Mouse (Mus musculus) forebrain, embryonic 15.5 days (tissue): ENCODE data around the gene Tada2a. TPM values are rescaled to one million over a fixed set of nuclear protein-coding genes. Genes with fewer than 3 reads are reported as not detected.
A peak's percentile ranks its signal among the peaks of the same experiment; 100 is the strongest.

Experiments used
- ATAC-seq: fragments of 200-750 bp; cut with Nextera tagmentation; replicated peaks from 2 replicates; pipeline ENCODE4 v1.8.0; 2017; ENCODE audit warnings: mild to moderate bottlenecking, moderate TSS enrichment, moderate library complexity
- H3K27ac ChIP-seq: fragments of 300-500 bp; sonication (generic); replicated peaks from 2 replicates; pipeline ENCODE4 v1.5.1; 2015; ENCODE audit warnings: mild to moderate bottlenecking, inconsistent platforms
- H3K27me3 ChIP-seq: fragments of 300-500 bp; sonication (generic); 2 replicates; pipeline ENCODE4 v1.6.1; 2015; ENCODE audit warnings: inconsistent platforms
- H3K36me3 ChIP-seq: fragments of 300-500 bp; sonication (generic); 2 replicates; pipeline ENCODE4 v1.6.1; 2015; ENCODE audit warnings: mild to moderate bottlenecking, inconsistent platforms
- H3K4me1 ChIP-seq: fragments of 300-500 bp; sonication (generic); 2 replicates; pipeline ENCODE4 v1.6.1; 2015; ENCODE audit warnings: inconsistent platforms
- H3K4me2 ChIP-seq: fragments of 300-500 bp; sonication (generic); replicated peaks from 2 replicates; pipeline ENCODE4 v1.6.1; 2015; ENCODE audit warnings: mild to moderate bottlenecking, inconsistent platforms
- H3K4me3 ChIP-seq: fragments of 300-500 bp; sonication (generic); 2 replicates; pipeline ENCODE4 v1.5.1; 2015; ENCODE audit warnings: mild to moderate bottlenecking, inconsistent platforms
- H3K9ac ChIP-seq: fragments of 300-500 bp; sonication (generic); replicated peaks from 2 replicates; pipeline ENCODE4 v1.6.1; 2015; ENCODE audit warnings: mild to moderate bottlenecking, inconsistent platforms
- H3K9me3 ChIP-seq: fragments of 300-500 bp; sonication (generic); 2 replicates; pipeline ENCODE4 v1.6.1; 2016; ENCODE audit warnings: inconsistent platforms
- WGBS: fragments of 180-500 bp; shearing (Covaris S2); methylation state at CpG from one replicate; pipeline ENCODE4 v1.1.7; 2015; ENCODE audit warnings: mixed read lengths; 5-methylcytosine and 5-hydroxymethylcytosine counted together
- polyA plus RNA-seq: library from polyadenylated mRNA; unstranded; fragments of >200 nt; fragmentation: Nextera tagmentation; extraction: Ambion mirVana; gene quantifications from 2 replicates; pipeline ENCODE4 v1.2.1, GENCODE M21; 2015

Gene Tada2a
- polyA plus RNA-seq, 1 experiment from 2014 or later, result 37.5 TPM

GRCm38 (mm10) chr11:84072904-84073651 is 56.3 kb downstream of the Tada2a start:
- H3K27ac ChIP-seq, result no peak overlapping the region
- no peaks in the 10 kb centered on the region for H3K27me3 ChIP-seq
- ATAC-seq, result no peak
- no peak overlapping the region for H3K4me3 ChIP-seq
- 49% methylated on average over 9 of the region's 9 CpGs for WGBS
- no peak overlapping the region for H3K4me2 ChIP-seq
- H3K9me3 ChIP-seq, result no peaks in the 10 kb centered on the region
- H3K36me3 ChIP-seq, result no peaks in the 10 kb centered on the region
- no peak overlapping the region for H3K9ac ChIP-seq
- H3K4me1 ChIP-seq, result peaks cover 16% of the 10 kb centered on the region

GRCm38 (mm10) chr11:84069034-84069370 is 60.4 kb downstream of the Tada2a start, which contains the start of gene Dusp14:
Gene Dusp14 (minus strand): TSS chr11:84069261.
- peaks cover 38% of the 10 kb centered on the region for H3K4me1 ChIP-seq
- no peak within 1 kb of the TSS for H3K27ac ChIP-seq
- peak within 1 kb of the TSS; percentile 70 for H3K9ac ChIP-seq
- peak within 1 kb of the TSS; percentile 87 for H3K4me2 ChIP-seq
- no peaks in the 10 kb centered on the region for H3K27me3 ChIP-seq
- no peak for ATAC-seq
- WGBS, result 21% methylated on average over 11 of the region's 11 CpGs
- H3K9me3 ChIP-seq, result no peaks in the 10 kb centered on the region
- no peaks in the 10 kb centered on the region for H3K36me3 ChIP-seq
- peak within 1 kb of the TSS; percentile 76 for H3K4me3 ChIP-seq

- Histone ChIP-seq H3K9ac (peak overlapping the region; percentile 70), H3K4me1 (peaks cover 37% of the 10 kb centered on the region), H3K4me3 (peak overlapping the region; percentile 76), H3K9me3 (no peaks in the 10 kb centered on the region), H3K27me3 (no peaks in the 10 kb centered on the region), H3K36me3 (no peaks in the 10 kb centered on the region), H3K27ac (no peak overlapping the region), H3K4me2 (peak overlapping the region; percentile 87)
- peak; percentile 78 for ATAC-seq
- 2% methylated on average over 63 of the region's 63 CpGs for WGBS
These were observed 61.0 kb downstream of the Tada2a start for GRCm38 (mm10) chr11:84068191-84069033.

DNA sequence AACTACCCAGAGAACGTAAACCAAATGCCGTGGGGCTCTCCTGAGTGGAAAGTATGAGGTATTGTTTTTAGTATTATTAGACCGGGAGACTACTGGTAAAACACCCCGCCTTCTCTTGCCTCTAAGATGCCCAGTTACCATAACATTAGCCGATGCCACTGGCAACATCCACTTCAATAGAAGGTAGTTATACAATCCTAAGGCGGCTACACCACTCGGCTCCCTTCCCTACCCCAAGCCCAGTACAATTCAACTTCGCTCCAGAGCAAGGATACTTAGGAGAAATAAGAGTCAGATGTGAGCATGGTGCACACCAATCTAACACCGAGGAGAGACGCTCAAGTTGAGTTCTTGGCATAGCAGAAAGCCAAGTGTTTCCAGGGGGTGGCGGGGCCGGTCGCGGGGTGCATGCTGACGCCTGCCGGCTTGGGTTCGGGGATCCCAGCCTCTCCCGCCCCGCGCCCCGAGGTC is 61.6 kb downstream of the Tada2a start:
- peak; percentile 73; the same call in 1 of the 2 replicates for ATAC-seq
- Histone ChIP-seq H3K36me3 (no peaks in the 10 kb centered on the region), H3K4me1 (peaks cover 31% of the 10 kb centered on the region), H3K9ac (peak overlapping the region; percentile 70), H3K4me2 (peak overlapping the region; percentile 87), H3K27ac (0 out of 2 replicates have a peak overlapping the region, but pooled peaks have one; percentile 8), H3K9me3 (no peaks in the 10 kb centered on the region), H3K4me3 (peak overlapping the region; percentile 76), H3K27me3 (no peaks in the 10 kb centered on the region)
- WGBS, result 2% methylated on average over 21 of the region's 21 CpGs

GRCm38 (mm10) chr11:84066927-84067645 is 62.3 kb downstream of the Tada2a start:
- ATAC-seq, result no peak
- H3K27me3 ChIP-seq, result no peaks in the 10 kb centered on the region
- H3K4me1 ChIP-seq, result peaks cover 31% of the 10 kb centered on the region
- H3K4me3 ChIP-seq, result peak overlapping the region; percentile 76
- H3K9ac ChIP-seq, result 0 out of 2 replicates have a peak overlapping the region, but pooled peaks have one; percentile 1
- 6% methylated on average over 18 of the region's 18 CpGs for WGBS
- no peaks in the 10 kb centered on the region for H3K36me3 ChIP-seq
- no peaks in the 10 kb centered on the region for H3K9me3 ChIP-seq
- no peak overlapping the region for H3K27ac ChIP-seq
- peak overlapping the region; percentile 87 for H3K4me2 ChIP-seq

GRCm38 (mm10) chr11:84066071-84066481 is 63.3 kb downstream of the Tada2a start:
- H3K9me3 ChIP-seq, result no peaks in the 10 kb centered on the region
- H3K27me3 ChIP-seq, result no peaks in the 10 kb centered on the region
- no peak overlapping the region for H3K27ac ChIP-seq
- H3K36me3 ChIP-seq, result no peaks in the 10 kb centered on the region
- peak overlapping the region; percentile 87 for H3K4me2 ChIP-seq
- WGBS, result 11% methylated on average over 11 of the region's 11 CpGs
- peaks cover 31% of the 10 kb centered on the region for H3K4me1 ChIP-seq
- H3K9ac ChIP-seq, result no peak overlapping the region
- ATAC-seq, result no peak
- peak overlapping the region; percentile 76 for H3K4me3 ChIP-seq

- Histone ChIP-seq H3K36me3 (no peaks in the 10 kb centered on the region), H3K9me3 (no peaks in the 10 kb centered on the region), H3K27ac (no peak overlapping the region), H3K4me2 (no peak overlapping the region), H3K9ac (no peak overlapping the region), H3K27me3 (no peaks in the 10 kb centered on the region), H3K4me3 (no peak overlapping the region), H3K4me1 (peaks cover 27% of the 10 kb centered on the region)
- ATAC-seq, result no peak
- 87% methylated on average over 3 of the region's 3 CpGs for WGBS
These were observed 65.7 kb downstream of the Tada2a start for GRCm38 (mm10) chr11:84063631-84064209.

- H3K27ac ChIP-seq, result no peak overlapping the region
- H3K9ac ChIP-seq, result no peak overlapping the region
- no peaks in the 10 kb centered on the region for H3K36me3 ChIP-seq
- WGBS, result 70% methylated on average over 2 of the region's 2 CpGs
- no peak overlapping the region for H3K4me3 ChIP-seq
- H3K4me2 ChIP-seq, result no peak overlapping the region
- no peak for ATAC-seq
- peaks cover 22% of the 10 kb centered on the region for H3K4me1 ChIP-seq
- H3K27me3 ChIP-seq, result no peaks in the 10 kb centered on the region
- no peaks in the 10 kb centered on the region for H3K9me3 ChIP-seq
These were observed 66.6 kb downstream of the Tada2a start for GRCm38 (mm10) chr11:84062805-84063204.

- Histone ChIP-seq H3K27ac (no peak overlapping the region), H3K9me3 (no peaks in the 10 kb centered on the region), H3K4me2 (no peak overlapping the region), H3K4me1 (peaks cover 13% of the 10 kb centered on the region), H3K4me3 (no peak overlapping the region), H3K27me3 (no peaks in the 10 kb centered on the region), H3K9ac (no peak overlapping the region), H3K36me3 (no peaks in the 10 kb centered on the region)
- WGBS, result 93% methylated on average over 2 of the region's 2 CpGs
- no peak for ATAC-seq
These were observed 67.5 kb downstream of the Tada2a start for GRCm38 (mm10) chr11:84061881-84062280.

GRCm38 (mm10) chr11:84060635-84061034 is 68.8 kb downstream of the Tada2a start:
- Histone ChIP-seq H3K4me2 (no peak overlapping the region), H3K4me3 (no peak overlapping the region), H3K27ac (no peak overlapping the region), H3K36me3 (no peaks in the 10 kb centered on the region), H3K27me3 (no peaks in the 10 kb centered on the region), H3K9ac (no peak overlapping the region), H3K4me1 (peaks cover 1% of the 10 kb centered on the region), H3K9me3 (no peaks in the 10 kb centered on the region)
- WGBS, result 79% methylated on average over 6 of the region's 6 CpGs
- no peak for ATAC-seq

GRCm38 (mm10) chr11:84059784-84060183 is 69.6 kb downstream of the Tada2a start:
- no peak overlapping the region for H3K27ac ChIP-seq
- no peaks in the 10 kb centered on the region for H3K36me3 ChIP-seq
- no peaks in the 10 kb centered on the region for H3K27me3 ChIP-seq
- no peak for ATAC-seq
- no peaks in the 10 kb centered on the region for H3K9me3 ChIP-seq
- H3K4me3 ChIP-seq, result no peak overlapping the region
- no peak overlapping the region for H3K4me2 ChIP-seq
- 95% methylated on average over 2 of the region's 2 CpGs for WGBS
- no peak overlapping the region for H3K9ac ChIP-seq
- H3K4me1 ChIP-seq, result no peaks in the 10 kb centered on the region
